Mouse (Mus musculus) hindbrain, postnatal 0 days (tissue): ENCODE data around the gene Jak1. TPM values are rescaled to one million over a fixed set of nuclear protein-coding genes. Genes with fewer than 3 reads are reported as not detected.

Source experiments
- ATAC-seq: fragments of 200-750 bp; cut with Nextera tagmentation; 2 replicates; pipeline ENCODE4 v1.8.0; 2017; ENCODE audit warnings: mild to moderate bottlenecking, moderate TSS enrichment, moderate library complexity
- DNase-seq: peaks from one replicate; pipeline ENCODE4 v3.0.0-alpha.2; 2015; ENCODE audit warnings: low spot score
- H3K27ac ChIP-seq: fragments of 300-500 bp; sonication (generic); 2 replicates; pipeline ENCODE4 v1.5.1; 2014; ENCODE audit warnings: mild to moderate bottlenecking
- H3K27me3 ChIP-seq: fragments of 300-500 bp; sonication (generic); 2 replicates; pipeline ENCODE4 v1.6.1; 2014; ENCODE audit warnings: low read length, mixed read lengths; ENCODE audit not compliant: insufficient read depth
- H3K36me3 ChIP-seq: fragments of 300-500 bp; sonication (generic); 2 replicates; pipeline ENCODE4 v1.6.1; 2014; ENCODE audit warnings: low read length, mixed read lengths; ENCODE audit not compliant: insufficient read depth
- H3K4me1 ChIP-seq: fragments of 300-500 bp; sonication (generic); 2 replicates; pipeline ENCODE4 v1.6.1; 2014; ENCODE audit warnings: antibody characterized with exemption, low read length, mixed read lengths; ENCODE audit not compliant: insufficient read depth
- H3K4me2 ChIP-seq: fragments of 300-500 bp; sonication (generic); 2 replicates; pipeline ENCODE4 v1.6.1; 2014; ENCODE audit warnings: low read depth, mild to moderate bottlenecking, low read length, moderate library complexity, mixed read lengths
- H3K4me3 ChIP-seq: fragments of 300-500 bp; sonication (generic); 2 replicates; pipeline ENCODE4 v1.5.1; 2014; ENCODE audit warnings: low read length
- H3K9ac ChIP-seq: fragments of 300-500 bp; sonication (generic); replicated peaks from 2 replicates; pipeline ENCODE4 v1.6.1; 2014; ENCODE audit warnings: mild to moderate bottlenecking, low read length, moderate library complexity, mixed read lengths
- H3K9me3 ChIP-seq: fragments of 300-500 bp; sonication (generic); 2 replicates; pipeline ENCODE4 v1.6.1; 2016; ENCODE audit warnings: low read length, mixed read lengths
- CTCF ChIP-seq: IDR thresholded peaks from 2 replicates; pipeline ENCODE4 v1.5.1; 2016; ENCODE audit warnings: antibody characterized with exemption, control low read depth, low read depth
- WGBS: fragments of 180-500 bp; shearing (Covaris S2); extraction: QIAGEN DNeasy Blood & Tissue Kit; methylation state at CpG from one replicate; pipeline ENCODE4 v1.1.7; 2014; 5-methylcytosine and 5-hydroxymethylcytosine counted together
- polyA plus RNA-seq: library from polyadenylated mRNA; unstranded; fragments of >200 nt; fragmentation: Nextera tagmentation; extraction: Ambion mirVana; gene quantifications from 2 replicates; pipeline ENCODE4 v1.2.1, GENCODE M21; 2015
- total RNA-seq: library from RNA; depleted of rRNA; stranded (reverse); fragments of >200 nt; gene quantifications from 2 replicates; pipeline ENCODE4 v1.2.3, GENCODE M21; 2014

Jak1 gene
- total and polyA plus RNA-seq, 2 experiments from 2014 or later = 63.1 to 106 TPM

GRCm38 (mm10) chr4:101197421-101198170 lies 67.5 kb downstream of the Jak1 start:
- H3K4me1 ChIP-seq = no peaks in the 10 kb centered on the region
- H3K9ac ChIP-seq = no peak overlapping the region
- no peaks in the 10 kb centered on the region for H3K36me3 ChIP-seq
- WGBS = 50% methylated on average over 9 of the region's 9 CpGs
- no peak overlapping the region for H3K4me2 ChIP-seq
- TF ChIP-seq CTCF = no peak
- no peak overlapping the region for H3K4me3 ChIP-seq
- H3K27ac ChIP-seq = no peak overlapping the region
- no peaks in the 10 kb centered on the region for H3K27me3 ChIP-seq
- H3K9me3 ChIP-seq = no peaks in the 10 kb centered on the region
- ATAC-seq (no peak), DNase-seq (no peak)

GRCm38 (mm10) chr4:101196407-101196806 lies 68.7 kb downstream of the Jak1 start:
- H3K36me3 ChIP-seq = no peaks in the 10 kb centered on the region
- DNase-seq = no peak
- H3K4me1 ChIP-seq = no peaks in the 10 kb centered on the region
- H3K9ac ChIP-seq = no peak overlapping the region
- no peak for TF ChIP-seq CTCF
- no peak for ATAC-seq
- H3K4me2 ChIP-seq = no peak overlapping the region
- H3K27ac ChIP-seq = no peak overlapping the region
- no peaks in the 10 kb centered on the region for H3K27me3 ChIP-seq
- H3K4me3 ChIP-seq = no peak overlapping the region
- H3K9me3 ChIP-seq = no peaks in the 10 kb centered on the region
- 91% methylated on average over 2 of the region's 2 CpGs for WGBS

- no peak overlapping the region for H3K9ac ChIP-seq
- H3K4me3 ChIP-seq = no peak overlapping the region
- DNase-seq (no peak), ATAC-seq (no peak)
- WGBS = 89% methylated on average over 1 of the region's 1 CpGs
- H3K27me3 ChIP-seq = no peaks in the 10 kb centered on the region
- H3K4me1 ChIP-seq = no peaks in the 10 kb centered on the region
- peaks cover 12% of the 10 kb centered on the region; the same call in 1 of the 2 replicates for H3K36me3 ChIP-seq
- H3K27ac ChIP-seq = no peak overlapping the region
- TF ChIP-seq CTCF = no peak
- no peaks in the 10 kb centered on the region for H3K9me3 ChIP-seq
- H3K4me2 ChIP-seq = no peak overlapping the region
Observed at GRCm38 (mm10) chr4:101194170-101194569, 70.9 kb downstream of the Jak1 start.

GRCm38 (mm10) chr4:101192241-101192976 lies 72.7 kb downstream of the Jak1 start:
- Histone ChIP-seq H3K9ac (no peak overlapping the region), H3K4me2 (no peak overlapping the region), H3K4me3 (no peak overlapping the region), H3K27ac (no peak overlapping the region), H3K27me3 (no peaks in the 10 kb centered on the region), H3K9me3 (no peaks in the 10 kb centered on the region), H3K36me3 (peaks cover 15% of the 10 kb centered on the region; the same call in 1 of the 2 replicates), H3K4me1 (no peaks in the 10 kb centered on the region)
- no peak for TF ChIP-seq CTCF
- 91% methylated on average over 5 of the region's 5 CpGs for WGBS
- DNase-seq (no peak), ATAC-seq (no peak)

GRCm38 (mm10) chr4:101187381-101187780 lies 77.7 kb downstream of the Jak1 start:
- no peak overlapping the region for H3K4me2 ChIP-seq
- no peak overlapping the region for H3K4me3 ChIP-seq
- 83% methylated on average over 4 of the region's 4 CpGs for WGBS
- H3K9me3 ChIP-seq = no peaks in the 10 kb centered on the region
- no peak for DNase-seq
- no peaks in the 10 kb centered on the region for H3K4me1 ChIP-seq
- H3K27ac ChIP-seq = no peak overlapping the region
- H3K27me3 ChIP-seq = no peaks in the 10 kb centered on the region
- ATAC-seq = no peak
- no peak overlapping the region for H3K9ac ChIP-seq
- TF ChIP-seq CTCF = no peak
- H3K36me3 ChIP-seq = peaks cover 27% of the 10 kb centered on the region; the same call in 1 of the 2 replicates

GRCm38 (mm10) chr4:101186591-101186990 lies 78.5 kb downstream of the Jak1 start:
- Histone ChIP-seq H3K4me3 (no peak overlapping the region), H3K9ac (no peak overlapping the region), H3K4me1 (no peaks in the 10 kb centered on the region), H3K4me2 (no peak overlapping the region), H3K9me3 (no peaks in the 10 kb centered on the region), H3K36me3 (peaks cover 27% of the 10 kb centered on the region; the same call in 1 of the 2 replicates), H3K27ac (no peak overlapping the region), H3K27me3 (no peaks in the 10 kb centered on the region)
- no peak for TF ChIP-seq CTCF
- ATAC-seq (no peak), DNase-seq (no peak)
- 80% methylated on average over 5 of the region's 5 CpGs for WGBS
